Mouse (Mus musculus): ENCODE data around the gene Trim27.

DNA sequence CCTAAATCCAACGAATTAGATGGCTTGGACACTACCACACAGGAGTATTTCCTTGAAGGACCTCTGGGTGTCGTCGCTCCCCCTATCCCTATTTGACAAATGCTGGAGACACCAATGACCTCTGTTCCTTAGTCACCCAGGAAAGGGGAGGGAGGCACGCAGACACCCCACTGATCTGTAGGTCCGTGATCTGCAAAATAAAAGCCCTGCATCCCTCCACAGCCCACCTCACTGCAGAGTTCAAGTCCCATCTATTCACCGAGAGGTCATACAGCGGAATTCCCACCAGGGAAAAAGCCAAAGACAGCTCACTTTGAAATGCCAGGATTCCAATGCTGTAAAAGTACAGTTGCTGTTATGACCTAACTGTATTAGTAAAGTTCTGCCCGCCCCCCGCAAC, 21.2 kb upstream of the Trim27 start:
- no peak for TF ChIP-seq CTCF (IDR thresholded peaks at IDR 0.05; ENCODE audit: low read depth, low read length)
- no peak for TF ChIP-seq EP300 (IDR thresholded peaks at IDR 0.05; ENCODE audit: insufficient read depth, low read depth, low read length)
